Mouse (Mus musculus): ENCODE measurements around the gene Gm867. TPM values are rescaled to one million over a fixed set of nuclear protein-coding genes. Genes with fewer than 3 reads are reported as not detected.

The Gm867 gene
- polyA plus RNA-seq, 1 experiment from 2014 or later, result 0.31 TPM

DNA sequence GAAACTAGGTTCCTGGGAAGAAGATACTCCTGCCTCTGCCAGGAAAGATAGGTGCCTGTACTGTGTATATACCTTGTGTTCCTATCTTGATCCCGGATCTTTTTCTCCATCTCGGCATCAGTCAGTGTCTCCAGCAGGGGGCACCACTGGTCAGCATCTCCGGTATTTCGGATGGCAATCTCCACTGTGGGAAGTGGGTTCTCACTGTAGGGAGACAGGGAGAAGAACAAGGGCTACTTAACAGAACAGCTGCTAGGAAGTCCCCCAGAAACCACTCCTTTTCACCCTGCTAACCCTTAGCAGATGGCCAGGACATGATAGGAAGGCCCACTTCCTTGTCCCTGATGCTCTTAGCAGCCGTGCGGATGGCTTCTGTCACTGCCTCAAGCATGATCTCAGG is 43.1 kb downstream of the Gm867 start:
- H3K36me3 ChIP-seq (ENCODE audit: control insufficient read depth, insufficient read depth, low read length), result peaks cover 27% of the 10 kb centered on the region
- H3K9ac ChIP-seq (ENCODE audit: low read length), result no peak overlapping the region
- no peak overlapping the region for H3K27ac ChIP-seq (replicated peaks; ENCODE audit: low read depth, low read length)
- no peaks in the 10 kb centered on the region for H3K9me3 ChIP-seq (ENCODE audit: control insufficient read depth, low read length)
- H3K27me3 ChIP-seq (ENCODE audit: control insufficient read depth, insufficient read depth, low read length), result no peaks in the 10 kb centered on the region
- 41% methylated on average over 6 of the region's 6 CpGs for WGBS
- H3K4me2 ChIP-seq (ENCODE audit: low read depth, severe bottlenecking), result no peak overlapping the region
- no peak for ATAC-seq (ENCODE audit: insufficient number of reproducible peaks, low FRiP score, low TSS enrichment, low read depth)
- H3K4me3 ChIP-seq (ENCODE audit: low read depth, low read length), result no peak overlapping the region
- peaks cover 5% of the 10 kb centered on the region; the same call in 1 of the 2 replicates for H3K4me1 ChIP-seq (ENCODE audit: control insufficient read depth, insufficient read depth, low read length)
- peak; percentile 87 for DNase-seq (ENCODE audit: low spot score)

- DNase-seq (ENCODE audit: low spot score) (no peak), ATAC-seq (ENCODE audit: insufficient number of reproducible peaks, low FRiP score, low TSS enrichment, low read depth) (no peak)
- Histone ChIP-seq H3K27me3 (ENCODE audit: control insufficient read depth, insufficient read depth, low read length) (no peaks in the 10 kb centered on the region), H3K4me2 (ENCODE audit: low read depth, severe bottlenecking) (no peak overlapping the region), H3K4me3 (ENCODE audit: low read depth, low read length) (no peak overlapping the region), H3K4me1 (ENCODE audit: control insufficient read depth, insufficient read depth, low read length) (peaks cover 5% of the 10 kb centered on the region; the same call in 1 of the 2 replicates), H3K9me3 (ENCODE audit: control insufficient read depth, low read length) (no peaks in the 10 kb centered on the region), H3K27ac (replicated peaks; ENCODE audit: low read depth, low read length) (no peak overlapping the region), H3K9ac (ENCODE audit: low read length) (no peak overlapping the region), H3K36me3 (ENCODE audit: control insufficient read depth, insufficient read depth, low read length) (peaks cover 21% of the 10 kb centered on the region)
- 95% methylated on average over 1 of the region's 1 CpGs for WGBS
Measured at GRCm38 (mm10) chr10:75896208-75896607, 44.3 kb downstream of the Gm867 start.

DNA sequence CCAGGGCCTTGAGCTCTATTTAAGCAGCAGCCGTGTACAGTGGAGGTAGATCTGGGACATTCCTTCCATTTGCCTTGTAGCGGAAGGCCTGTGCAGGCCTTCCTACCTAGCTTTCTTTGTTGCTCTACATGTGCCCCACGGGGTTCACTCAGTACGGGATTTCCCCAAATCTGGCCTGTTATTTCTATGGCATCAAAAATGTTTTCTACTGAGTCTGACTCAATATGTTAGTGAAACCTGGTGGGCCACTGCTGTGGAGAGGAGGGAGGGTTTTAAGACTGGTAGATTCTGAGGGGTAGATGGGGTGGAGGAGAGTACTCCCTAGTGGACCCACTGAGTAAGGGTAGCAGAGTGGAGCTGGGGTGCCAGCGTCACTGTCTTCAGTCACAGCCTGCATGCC is 44.7 kb downstream of the Gm867 start:
- no peaks in the 10 kb centered on the region for H3K9me3 ChIP-seq (ENCODE audit: control insufficient read depth, low read length)
- 90% methylated on average over 5 of the region's 5 CpGs for WGBS
- H3K27me3 ChIP-seq (ENCODE audit: control insufficient read depth, insufficient read depth, low read length), result no peaks in the 10 kb centered on the region
- no peak for ATAC-seq (ENCODE audit: insufficient number of reproducible peaks, low FRiP score, low TSS enrichment, low read depth)
- H3K4me3 ChIP-seq (ENCODE audit: low read depth, low read length), result no peak overlapping the region
- H3K36me3 ChIP-seq (ENCODE audit: control insufficient read depth, insufficient read depth, low read length), result peaks cover 21% of the 10 kb centered on the region
- H3K9ac ChIP-seq (ENCODE audit: low read length), result no peak overlapping the region
- no peak overlapping the region for H3K4me2 ChIP-seq (ENCODE audit: low read depth, severe bottlenecking)
- H3K27ac ChIP-seq (replicated peaks; ENCODE audit: low read depth, low read length), result no peak overlapping the region
- peaks cover 5% of the 10 kb centered on the region; the same call in 1 of the 2 replicates for H3K4me1 ChIP-seq (ENCODE audit: control insufficient read depth, insufficient read depth, low read length)
- no peak for DNase-seq (ENCODE audit: low spot score)

DNA sequence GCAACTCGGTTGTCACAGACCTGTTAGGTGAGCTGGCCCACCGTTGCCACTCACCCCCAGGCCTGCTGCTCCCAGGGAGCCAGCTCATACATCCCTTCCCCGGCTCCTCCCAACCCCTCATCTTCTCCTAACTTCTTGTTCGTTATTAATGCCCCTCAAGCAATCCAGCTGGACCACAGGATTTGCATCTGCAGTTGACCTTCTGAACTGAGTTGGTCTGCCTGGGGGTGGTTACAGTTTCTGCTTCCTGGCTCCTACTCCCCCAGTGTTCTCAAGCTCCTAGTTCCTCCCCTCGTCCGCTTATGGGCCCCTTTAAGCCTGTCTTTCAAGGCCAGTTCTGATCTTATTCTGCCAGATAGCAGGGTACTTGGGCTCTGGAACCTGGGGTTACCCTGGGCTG is 45.9 kb downstream of the Gm867 start:
- DNase-seq (ENCODE audit: low spot score), result no peak
- peaks cover 7% of the 10 kb centered on the region; the same call in 1 of the 2 replicates for H3K4me1 ChIP-seq (ENCODE audit: control insufficient read depth, insufficient read depth, low read length)
- H3K9ac ChIP-seq (ENCODE audit: low read length), result no peak overlapping the region
- H3K27ac ChIP-seq (replicated peaks; ENCODE audit: low read depth, low read length), result no peak overlapping the region
- H3K4me2 ChIP-seq (ENCODE audit: low read depth, severe bottlenecking), result no peak overlapping the region
- no peaks in the 10 kb centered on the region for H3K9me3 ChIP-seq (ENCODE audit: control insufficient read depth, low read length)
- peaks cover 18% of the 10 kb centered on the region for H3K36me3 ChIP-seq (ENCODE audit: control insufficient read depth, insufficient read depth, low read length)
- no peak overlapping the region for H3K4me3 ChIP-seq (ENCODE audit: low read depth, low read length)
- 69% methylated on average over 6 of the region's 6 CpGs for WGBS
- ATAC-seq (ENCODE audit: insufficient number of reproducible peaks, low FRiP score, low TSS enrichment, low read depth), result no peak
- H3K27me3 ChIP-seq (ENCODE audit: control insufficient read depth, insufficient read depth, low read length), result no peaks in the 10 kb centered on the region

- Histone ChIP-seq H3K27me3 (ENCODE audit: control insufficient read depth, insufficient read depth, low read length) (no peaks in the 10 kb centered on the region), H3K9me3 (ENCODE audit: control insufficient read depth, low read length) (no peaks in the 10 kb centered on the region), H3K4me3 (ENCODE audit: low read depth, low read length) (peak within 1 kb of the TSS; percentile 35), H3K4me1 (ENCODE audit: control insufficient read depth, insufficient read depth, low read length) (peaks cover 15% of the 10 kb centered on the region), H3K27ac (replicated peaks; ENCODE audit: low read depth, low read length) (peak within 1 kb of the TSS; percentile 55; the same call in 1 of the 2 replicates), H3K4me2 (ENCODE audit: low read depth, severe bottlenecking) (peak within 1 kb of the TSS; percentile 87), H3K36me3 (ENCODE audit: control insufficient read depth, insufficient read depth, low read length) (peaks cover 17% of the 10 kb centered on the region), H3K9ac (ENCODE audit: low read length) (peak within 1 kb of the TSS; percentile 65)
- ATAC-seq (ENCODE audit: insufficient number of reproducible peaks, low FRiP score, low TSS enrichment, low read depth) (peak; percentile 99), DNase-seq (ENCODE audit: low spot score) (peak; percentile 96)
- 2% methylated on average over 47 of the region's 51 CpGs for WGBS
Measured at GRCm38 (mm10) chr10:75893089-75893750, 47.3 kb downstream of the Gm867 start, which contains the start of gene Derl3. Gene Derl3 (plus strand): TSS chr10:75893413.

DNA sequence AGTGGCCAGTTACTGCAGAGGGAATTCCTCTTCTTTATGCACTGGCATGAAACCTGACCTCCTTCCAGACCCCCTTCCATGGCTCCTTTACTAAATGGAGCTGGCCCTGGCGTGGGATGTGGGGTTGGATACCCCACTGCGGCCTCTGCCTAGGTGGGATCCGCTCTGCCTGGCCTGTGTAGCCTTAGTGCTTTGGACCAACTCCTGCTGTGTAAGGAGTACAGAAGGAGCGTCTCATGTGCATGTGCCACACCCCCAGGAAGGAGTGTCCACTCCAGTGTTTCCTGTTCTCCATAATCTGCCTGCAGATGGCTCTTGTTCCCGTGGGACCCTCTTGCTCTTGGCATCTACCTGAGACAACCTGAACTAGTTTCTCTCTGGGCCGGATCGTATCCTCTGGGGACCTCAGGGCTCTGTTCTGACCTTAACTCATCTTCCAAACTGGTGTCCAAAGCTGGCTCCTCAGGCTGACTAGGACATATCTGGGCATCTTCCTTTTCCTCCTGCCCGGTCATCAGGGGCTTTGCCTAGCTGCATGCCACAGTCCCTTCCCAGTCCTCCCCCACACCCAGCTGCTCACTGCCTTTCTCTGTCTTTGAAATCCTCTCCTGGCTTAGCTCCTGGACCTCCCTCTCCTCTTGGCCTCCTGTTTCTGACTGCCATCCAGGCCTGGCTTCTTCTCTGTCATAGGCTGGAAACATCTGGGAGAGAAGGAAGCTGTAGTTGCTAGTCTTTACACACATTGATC is 50.9 kb downstream of the Gm867 start:
- Histone ChIP-seq H3K4me2 (ENCODE audit: low read depth, severe bottlenecking) (no peak overlapping the region), H3K27ac (replicated peaks; ENCODE audit: low read depth, low read length) (no peak overlapping the region), H3K4me3 (ENCODE audit: low read depth, low read length) (no peak overlapping the region), H3K9me3 (ENCODE audit: control insufficient read depth, low read length) (no peaks in the 10 kb centered on the region), H3K36me3 (ENCODE audit: control insufficient read depth, insufficient read depth, low read length) (no peaks in the 10 kb centered on the region), H3K27me3 (ENCODE audit: control insufficient read depth, insufficient read depth, low read length) (no peaks in the 10 kb centered on the region), H3K9ac (ENCODE audit: low read length) (no peak overlapping the region), H3K4me1 (ENCODE audit: control insufficient read depth, insufficient read depth, low read length) (peaks cover 15% of the 10 kb centered on the region)
- WGBS, result 42% methylated on average over 8 of the region's 8 CpGs
- no peak for ATAC-seq (ENCODE audit: insufficient number of reproducible peaks, low FRiP score, low TSS enrichment, low read depth)
- no peak for DNase-seq (ENCODE audit: low spot score)

Other genes with a start within 250 kb of the Gm867 start
- 28.5 and 30.7 TPM in 2 replicates for gene Cabin1, start 176.3 kb downstream of the Gm867 start, polyA plus RNA-seq (2014; fragmentation: Nextera tagmentation; extraction: Ambion mirVana)
- gene Ddt, start 167.3 kb downstream of the Gm867 start, polyA plus RNA-seq (2014; fragmentation: Nextera tagmentation; extraction: Ambion mirVana), result 100.0 and 107 TPM in 2 replicates
- 0.41 TPM in 1 of 2 replicates, not detected in the other for gene Gm20441, start 159.7 kb downstream of the Gm867 start, polyA plus RNA-seq (2014; fragmentation: Nextera tagmentation; extraction: Ambion mirVana)
- 6.4 and 7.9 TPM in 2 replicates for gene Gstt3, start 159.3 kb downstream of the Gm867 start, polyA plus RNA-seq (2014; fragmentation: Nextera tagmentation; extraction: Ambion mirVana)
- 4.4 and 5.5 TPM in 2 replicates for gene Gstt1, start 142.1 kb downstream of the Gm867 start, polyA plus RNA-seq (2014; fragmentation: Nextera tagmentation; extraction: Ambion mirVana)
- not detected in 2 replicates for gene Gstt4, start 118.1 kb downstream of the Gm867 start, polyA plus RNA-seq (2014; fragmentation: Nextera tagmentation; extraction: Ambion mirVana)
- gene Gstt2, start 103.2 kb downstream of the Gm867 start, polyA plus RNA-seq (2014; fragmentation: Nextera tagmentation; extraction: Ambion mirVana), result 7.8 and 9.5 TPM in 2 replicates
- gene Mif, start 80.4 kb downstream of the Gm867 start, polyA plus RNA-seq (2014; fragmentation: Nextera tagmentation; extraction: Ambion mirVana), result 2,626 and 2,699 TPM in 2 replicates
- 3.8 and 3.9 TPM in 2 replicates for gene Derl3, start 47.3 kb downstream of the Gm867 start, polyA plus RNA-seq (2014; fragmentation: Nextera tagmentation; extraction: Ambion mirVana)
- 260 and 263 TPM in 2 replicates for gene Smarcb1, start 19.1 kb downstream of the Gm867 start, polyA plus RNA-seq (2014; fragmentation: Nextera tagmentation; extraction: Ambion mirVana)
- gene Chchd10, start 7.5 kb downstream of the Gm867 start, polyA plus RNA-seq (2014; fragmentation: Nextera tagmentation; extraction: Ambion mirVana), result 4.5 and 6.2 TPM in 2 replicates
- 66.1 and 75.2 TPM in 2 replicates for gene Mmp11, start 4.2 kb downstream of the Gm867 start, polyA plus RNA-seq (2014; fragmentation: Nextera tagmentation; extraction: Ambion mirVana)
- 0.33 and 0.60 TPM in 2 replicates for gene Vpreb3, start 2.4 kb upstream of the Gm867 start, polyA plus RNA-seq (2014; fragmentation: Nextera tagmentation; extraction: Ambion mirVana)
- 0.10 TPM in 1 of 2 replicates, not detected in the other for gene Gm5134, start 13.8 kb upstream of the Gm867 start, polyA plus RNA-seq (2014; fragmentation: Nextera tagmentation; extraction: Ambion mirVana)
- gene Zfp280b, start 92.0 kb upstream of the Gm867 start, polyA plus RNA-seq (2014; fragmentation: Nextera tagmentation; extraction: Ambion mirVana), result 42.1 and 44.8 TPM in 2 replicates
- gene Slc5a4b, start 170.3 kb upstream of the Gm867 start, polyA plus RNA-seq (2014; fragmentation: Nextera tagmentation; extraction: Ambion mirVana), result not detected in 2 replicates
- gene Slc5a4a, start 206.8 kb upstream of the Gm867 start, polyA plus RNA-seq (2014; fragmentation: Nextera tagmentation; extraction: Ambion mirVana), result not detected in 2 replicates